Mouse (Mus musculus) G1E (cell line): ENCODE data around the gene Hoxa7.

ENCODE experiments used
- CTCF ChIP-seq: IDR thresholded peaks from 2 replicates; pipeline ENCODE4 v1.5.1; 2012; ENCODE audit warnings: low read depth, low read length, inconsistent platforms, mixed read lengths
- GATA1 ChIP-seq: IDR thresholded peaks from 2 replicates; pipeline ENCODE4 v1.6.1; 2012; ENCODE audit warnings: borderline replicate concordance, low read length, inconsistent platforms, mixed read lengths
- GATA2 ChIP-seq: IDR thresholded peaks from 2 replicates; pipeline ENCODE4 v1.6.1; 2012; ENCODE audit warnings: low read depth, low read length, inconsistent platforms, borderline replicate concordance
- TAL1 ChIP-seq: conservative IDR thresholded peaks from 2 replicates; pipeline ENCODE4 v1.6.1; 2012; ENCODE audit warnings: low read depth, low read length, inconsistent platforms, mixed read lengths

DNA sequence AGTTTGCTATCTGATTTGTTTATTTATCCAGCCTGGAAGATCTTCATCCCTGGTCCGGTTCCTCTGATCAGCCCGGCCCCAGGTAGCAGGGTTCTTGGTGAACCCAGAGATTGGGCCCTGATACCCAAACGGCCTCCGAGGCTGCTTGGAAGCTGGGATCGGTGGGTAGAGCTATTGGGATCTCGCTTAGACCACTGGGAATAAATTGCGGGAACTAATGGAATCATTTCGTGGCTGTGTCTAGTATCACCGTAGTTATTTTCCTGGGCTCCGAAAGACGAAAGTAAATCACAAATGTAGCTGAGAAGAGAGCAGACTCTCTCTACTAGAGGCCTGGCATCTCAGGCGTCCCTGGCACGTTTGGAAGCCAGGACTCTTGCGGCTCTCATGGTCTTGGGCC lies 16.4 kb downstream of the Hoxa7 start:
- no peak for TF ChIP-seq CTCF
- no peak for TF ChIP-seq GATA2
- no peak for TF ChIP-seq GATA1
- TF ChIP-seq TAL1, result no peak
